Mouse (Mus musculus): Measurements from ENCODE around the gene Tanc2.

DNA sequence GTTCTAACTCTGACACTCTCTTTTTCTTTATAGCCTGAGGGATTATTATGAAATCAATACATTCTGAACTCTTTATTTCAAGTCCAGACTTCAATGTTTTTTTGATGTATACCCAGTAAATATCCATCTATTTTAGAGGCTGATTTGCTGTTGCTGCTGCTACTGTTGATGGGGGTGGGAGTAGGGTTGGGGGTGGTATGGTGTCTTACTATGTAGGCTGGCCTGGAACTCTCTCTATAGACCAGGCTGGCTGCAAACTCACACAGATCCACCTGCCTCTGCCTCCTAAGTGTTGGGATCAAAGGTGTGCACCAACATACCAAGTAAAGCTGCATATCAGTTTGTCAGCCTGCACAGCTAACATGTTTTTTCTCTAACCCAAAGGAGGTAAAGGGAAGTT lies 321.4 kb downstream of the Tanc2 start:
- TF ChIP-seq CTCF (IDR thresholded peaks at IDR 0.05; ENCODE audit: low read depth) (no peak), EP300 (optimal IDR thresholded peaks at IDR 0.05) (no peak)

Data from stomach, postnatal 0 days (tissue).